Mouse (Mus musculus): ENCODE measurements around the gene Pid1.

DNA sequence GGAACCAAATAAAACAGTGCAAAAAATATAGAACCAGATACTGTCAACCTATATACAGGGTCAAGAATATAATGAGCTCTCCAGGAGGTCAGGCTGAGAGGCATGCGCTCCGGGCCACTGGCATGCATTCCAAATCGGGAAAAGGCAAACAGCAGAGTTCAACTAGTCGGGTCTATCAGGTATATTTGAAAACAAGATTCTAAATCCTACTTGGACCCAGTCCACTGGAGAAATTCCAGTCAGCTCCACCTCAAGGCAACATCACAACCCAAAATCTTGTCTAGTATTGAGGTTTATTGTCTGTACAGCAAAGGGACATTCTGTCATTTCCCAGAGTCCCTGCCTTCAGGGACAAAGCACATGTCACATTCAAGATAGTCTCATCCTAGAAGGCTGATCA, 91.0 kb downstream of the Pid1 start:
- TF ChIP-seq GATA1 (IDR thresholded peaks at IDR 0.05; ENCODE audit: borderline replicate concordance, low read length) (no peak), FLI1 (IDR thresholded peaks at IDR 0.05; ENCODE audit: low read length) (no peak)
